Mouse (Mus musculus) cerebellum, adult 11 months (tissue): ENCODE results near the gene Lrrc4c.
A peak's percentile ranks its signal among the peaks of the same experiment; 100 is the strongest.

ENCODE experiments used
- DNase-seq: peaks from one replicate; pipeline ENCODE4 v3.0.0; 2022

Gene Lrrc4c

GRCm38 (mm10) chr2:96949531-96949930 is 631.6 kb downstream of the Lrrc4c start:
- DNase-seq = peak; percentile 5

GRCm38 (mm10) chr2:96999521-96999920 is 681.6 kb downstream of the Lrrc4c start:
- DNase-seq = no peak

- DNase-seq = peak; percentile 19
Observed at GRCm38 (mm10) chr2:97018319-97018718, 700.4 kb downstream of the Lrrc4c start.

- DNase-seq = no peak
Observed at GRCm38 (mm10) chr2:97026991-97027390, 709.0 kb downstream of the Lrrc4c start.

- DNase-seq = no peak
Observed at GRCm38 (mm10) chr2:97027585-97027984, 709.6 kb downstream of the Lrrc4c start.

GRCm38 (mm10) chr2:97036401-97036800 is 718.4 kb downstream of the Lrrc4c start:
- DNase-seq = no peak

- no peak for DNase-seq
Observed at GRCm38 (mm10) chr2:97037024-97037814, 719.2 kb downstream of the Lrrc4c start.

GRCm38 (mm10) chr2:97044016-97044415 is 726.0 kb downstream of the Lrrc4c start:
- no peak for DNase-seq

- DNase-seq = no peak
Observed at GRCm38 (mm10) chr2:97045628-97046027, 727.7 kb downstream of the Lrrc4c start.

GRCm38 (mm10) chr2:97080156-97080555 is 762.2 kb downstream of the Lrrc4c start:
- DNase-seq = no peak

- DNase-seq = no peak
Observed at GRCm38 (mm10) chr2:97097965-97098364, 780.0 kb downstream of the Lrrc4c start.

- peak; percentile 6 for DNase-seq
Observed at GRCm38 (mm10) chr2:97103398-97104162, 785.6 kb downstream of the Lrrc4c start.

GRCm38 (mm10) chr2:97124246-97124645 is 806.3 kb downstream of the Lrrc4c start:
- no peak for DNase-seq

- DNase-seq = no peak
Observed at GRCm38 (mm10) chr2:97138454-97138853, 820.5 kb downstream of the Lrrc4c start.

- no peak for DNase-seq
Observed at GRCm38 (mm10) chr2:97151626-97152194, 833.7 kb downstream of the Lrrc4c start.

- DNase-seq = no peak
Observed at GRCm38 (mm10) chr2:97165745-97166144, 847.8 kb downstream of the Lrrc4c start.

GRCm38 (mm10) chr2:97178399-97178798 is 860.4 kb downstream of the Lrrc4c start:
- no peak for DNase-seq

- no peak for DNase-seq
Observed at GRCm38 (mm10) chr2:97196968-97197606, 879.1 kb downstream of the Lrrc4c start.

- DNase-seq = peak; percentile 55
Observed at GRCm38 (mm10) chr2:97232966-97233365, 915.0 kb downstream of the Lrrc4c start.

GRCm38 (mm10) chr2:97234074-97234473 is 916.1 kb downstream of the Lrrc4c start:
- DNase-seq = no peak

- no peak for DNase-seq
Observed at GRCm38 (mm10) chr2:97274651-97275050, 956.7 kb downstream of the Lrrc4c start.

- no peak for DNase-seq
Observed at GRCm38 (mm10) chr2:97284986-97285385, 967.0 kb downstream of the Lrrc4c start.

- DNase-seq = no peak
Observed at GRCm38 (mm10) chr2:97294216-97294615, 976.2 kb downstream of the Lrrc4c start.
